Mouse (Mus musculus) effector memory CD4-positive, alpha-beta T cell, adult 5 months (primary cell): Measurements from ENCODE around the gene Ier5l. TPM values are rescaled to one million over a fixed set of nuclear protein-coding genes. Genes with fewer than 3 reads are reported as not detected.

Experiments used
- polyA plus RNA-seq: library from polyadenylated mRNA; unstranded; fragments of 100-300 nt; shearing (Covaris generic); gene quantifications from one replicate; pipeline ENCODE4 v1.2.1, GENCODE M21; 2017

Gene Ier5l
- polyA plus RNA-seq, result 37.6 TPM

GRCm38 (mm10) chr2:30474039-30474438 is at the start of gene Ier5l:
Ier5l (minus strand) TSS chr2:30474219.

Other genes with a start within 250 kb of the Ier5l start
- gene Lrrc8a, start 236.5 kb downstream of the Ier5l start, polyA plus RNA-seq, result 4.2 TPM
- 0.92 TPM for gene Gm28035, start 233.7 kb downstream of the Ier5l start, polyA plus RNA-seq
- gene Phyhd1, start 208.0 kb downstream of the Ier5l start, polyA plus RNA-seq, result 1.6 TPM
- not detected for gene Gm28038, start 193.2 kb downstream of the Ier5l start, polyA plus RNA-seq
- gene Dolk, start 187.9 kb downstream of the Ier5l start, polyA plus RNA-seq, result 9.0 TPM
- 20.7 TPM for gene Nup188, start 187.8 kb downstream of the Ier5l start, polyA plus RNA-seq
- gene Sh3glb2, start 114.9 kb downstream of the Ier5l start, polyA plus RNA-seq, result 99.5 TPM
- gene Miga2, start 110.0 kb downstream of the Ier5l start, polyA plus RNA-seq, result 7.7 TPM
- 21.1 TPM for gene Dolpp1, start 82.0 kb downstream of the Ier5l start, polyA plus RNA-seq
- 10.1 TPM for gene Crat, start 58.4 kb downstream of the Ier5l start, polyA plus RNA-seq
- 79.7 TPM for gene Ptpa, start 58.2 kb downstream of the Ier5l start, polyA plus RNA-seq
- gene Cstad, start 120.8 kb upstream of the Ier5l start, polyA plus RNA-seq, result 0.62 TPM